Mouse (Mus musculus) G1E (cell line): ENCODE data around the gene Wdr83os.

ENCODE experiments used
- CTCF ChIP-seq: IDR thresholded peaks from 2 replicates; pipeline ENCODE4 v1.5.1; 2012; ENCODE audit warnings: low read depth, low read length, inconsistent platforms, mixed read lengths
- GATA1 ChIP-seq: IDR thresholded peaks from 2 replicates; pipeline ENCODE4 v1.6.1; 2012; ENCODE audit warnings: borderline replicate concordance, low read length, inconsistent platforms, mixed read lengths
- GATA2 ChIP-seq: IDR thresholded peaks from 2 replicates; pipeline ENCODE4 v1.6.1; 2012; ENCODE audit warnings: low read depth, low read length, inconsistent platforms, borderline replicate concordance

DNA sequence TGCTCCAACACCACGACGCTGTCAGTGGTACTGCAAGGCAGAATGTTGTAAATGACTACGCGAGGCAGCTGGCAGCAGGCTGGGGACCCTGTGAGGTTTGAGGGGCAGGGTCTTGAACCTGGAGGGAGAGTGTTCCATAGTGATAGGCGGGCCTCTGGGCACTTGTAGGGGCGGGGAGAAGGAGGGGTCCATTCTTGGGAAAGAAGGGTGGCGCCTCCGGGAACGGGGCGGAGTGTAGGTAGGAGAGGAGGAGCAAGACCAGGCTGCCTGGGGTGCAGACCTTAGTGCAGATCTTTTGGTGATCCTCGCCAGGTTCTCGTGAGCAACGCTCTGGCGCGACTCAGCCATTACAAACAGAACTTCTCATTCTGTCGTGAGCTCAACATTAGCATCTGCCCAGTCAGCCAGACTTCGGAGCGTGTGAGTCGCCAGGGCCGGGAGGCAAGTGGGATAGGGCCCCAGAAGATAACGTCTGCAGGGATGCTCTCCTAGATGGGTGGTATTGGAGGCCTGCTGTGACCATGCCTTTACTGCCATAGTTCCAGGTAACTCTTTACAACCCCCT, 11.1 kb downstream of the Wdr83os start:
- TF ChIP-seq GATA1 (no peak), CTCF (no peak), GATA2 (no peak)
